Mouse (Mus musculus) ES-Bruce4 (cell line): ENCODE measurements around the gene Sphkap.

Source experiments
- CTCF ChIP-seq: IDR thresholded peaks from one replicate; pipeline ENCODE4 v1.8.1; 2011; ENCODE audit warnings: low read depth, low read length
- EP300 ChIP-seq: IDR thresholded peaks from 2 replicates; pipeline ENCODE4 v1.6.1; 2011; ENCODE audit warnings: low read depth, low read length; ENCODE audit not compliant: insufficient read depth
- POLR2A ChIP-seq: IDR thresholded peaks from one replicate; pipeline ENCODE4 v1.8.1; 2011; ENCODE audit warnings: low read length; ENCODE audit not compliant: insufficient read depth

DNA sequence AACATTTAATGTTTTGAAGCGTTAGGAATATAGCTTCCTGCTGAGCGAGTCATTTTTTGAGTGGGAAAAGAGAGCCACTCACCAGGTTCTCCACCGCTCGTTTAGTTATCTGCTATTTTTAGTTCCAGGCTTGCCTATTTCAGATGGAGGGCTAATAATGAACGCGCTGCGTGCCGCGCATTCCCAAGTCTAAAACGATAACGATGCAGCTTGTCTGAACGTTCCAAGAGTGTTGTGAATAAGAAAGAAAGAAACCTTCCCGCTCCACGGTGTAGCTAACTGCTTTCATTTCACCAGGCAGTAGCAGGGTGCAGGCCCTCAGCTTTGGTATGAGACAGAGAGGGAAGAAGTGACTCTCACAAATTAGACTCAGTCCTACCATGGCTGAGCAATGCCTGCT lies 62.4 kb downstream of the Sphkap start:
- TF ChIP-seq EP300 (no peak), POLR2A (no peak), CTCF (no peak)
